Mouse (Mus musculus) thymus, adult 2 months (tissue): ENCODE results near the gene Zfp867.

Experiments used
- CTCF ChIP-seq: fragments of 200-500 bp; IDR thresholded peaks from 2 replicates; pipeline ENCODE4 v1.5.1; 2012; ENCODE audit warnings: mild to moderate bottlenecking, control low read depth, low read length, moderate library complexity, borderline replicate concordance; ENCODE audit not compliant: control insufficient read depth, poor library complexity, insufficient read depth; ENCODE audit errors: extremely low read depth
- POLR2A ChIP-seq: fragments of 200-500 bp; IDR thresholded peaks from 2 replicates; pipeline ENCODE4 v1.6.1; 2012; ENCODE audit warnings: mild to moderate bottlenecking, low read length, control low read depth, moderate library complexity; ENCODE audit not compliant: control insufficient read depth, poor library complexity, insufficient read depth; ENCODE audit errors: extremely low read depth

DNA sequence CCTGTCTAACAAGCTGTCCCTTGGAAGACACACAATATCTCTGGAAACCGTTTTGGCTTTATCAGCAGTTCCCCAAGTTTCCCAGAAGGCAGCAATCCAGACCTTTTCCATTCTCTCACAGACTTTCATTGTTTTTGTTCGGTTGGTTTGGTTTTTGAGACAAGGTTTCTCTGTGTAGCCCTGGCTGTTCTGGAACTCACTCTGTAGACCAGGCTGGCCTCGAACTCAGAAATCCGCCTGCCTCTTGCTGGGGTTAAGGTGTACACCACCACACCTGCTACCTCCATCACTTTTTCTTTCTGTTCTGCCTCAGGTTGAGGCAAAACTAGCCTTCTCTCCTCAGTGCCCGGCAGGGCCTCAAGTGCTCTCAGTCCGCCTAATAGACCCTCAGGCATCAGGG is 42.1 kb upstream of the Zfp867 start:
- TF ChIP-seq CTCF: no peak
- no peak for TF ChIP-seq POLR2A
